In genomic region chr13:23401683-23402527, GRCm38 (mm10) we compare ENCODE assay signal across 8 mouse cellular contexts. TPM values are rescaled to one million over a fixed set of nuclear protein-coding genes. Genes with fewer than 3 reads are reported as not detected.
A peak's percentile ranks its signal among the peaks of the same experiment; 100 is the strongest.
DNase-seq lines count a peak whose midpoint lies in the region; ATAC-seq lines count a peak whose summit lies in the region.

No protein-coding gene starts in this region.

- H3K4me3 ChIP-seq in hindbrain, embryonic 10.5 days, result peak overlapping the region; percentile 54

- H3K27me3 ChIP-seq in hindbrain, embryonic 10.5 days (ENCODE audit: insufficient read depth, poor library complexity, severe bottlenecking), result peaks cover 34% of the 10 kb centered on the region

- peak; percentile 67 for DNase-seq in Muller cell, postnatal 12 days (ENCODE audit: inconsistent ontology term)
- peak; percentile 93 for DNase-seq in cerebellum, adult 9-10 months
- peak; percentile 85 for DNase-seq in hindbrain, embryonic 10.5 days (ENCODE audit: low spot score)
- peak; percentile 82 for DNase-seq in layer of hippocampus, adult 9-11 months
- DNase-seq in lung, postnatal 14 days, result peak; percentile 93
- peak; percentile 75 for DNase-seq in ovary, postnatal 36 days (ENCODE audit: low spot score)
- DNase-seq in urinary bladder, adult 2 months (ENCODE audit: low spot score), result peak; percentile 57

- no peaks in the 10 kb centered on the region for H3K9me3 ChIP-seq in hindbrain, embryonic 10.5 days

- peak overlapping the region; percentile 77 for H3K27ac ChIP-seq in hindbrain, embryonic 10.5 days

- H3K4me1 ChIP-seq in hindbrain, embryonic 10.5 days (replicated peaks), result peaks cover 13% of the 10 kb centered on the region

- peak; percentile 64 for ATAC-seq in frontal cortex, adult (ENCODE audit: low TSS enrichment)

- WGBS in hindbrain, embryonic 10.5 days, result 3% methylated on average over 19 of the region's 19 CpGs

- no peaks in the 10 kb centered on the region for H3K36me3 ChIP-seq in hindbrain, embryonic 10.5 days

RNA-seq across cellular contexts. Expression of gene Abt1, which starts 21.8 kb away (rescaled TPM):
- polyA plus RNA-seq in hindbrain, embryonic 10.5 days (2016; fragmentation: Nextera tagmentation; extraction: Ambion mirVana), result 13.4 and 14.5 TPM in 2 replicates
- polyA plus RNA-seq in urinary bladder, adult 2 months (2012; rRNA removed), result 7.9 TPM in 2 replicates

RNA-seq across cellular contexts. Expression of gene Zfp322a, which starts 32.9 kb away (rescaled TPM):
- polyA plus RNA-seq in hindbrain, embryonic 10.5 days (2016; fragmentation: Nextera tagmentation; extraction: Ambion mirVana), result 42.3 and 54.0 TPM in 2 replicates
- 12.7 and 15.8 TPM in 2 replicates for polyA plus RNA-seq in urinary bladder, adult 2 months (2012; rRNA removed)

Comparison
In these comparisons a context has a peak if more than half of its experiments do, and no peak if none do; other contexts are left out.
1. Peak in every context shown above with its lines: DNase-seq, ATAC-seq, H3K4me3 ChIP-seq and H3K27ac ChIP-seq.